Mouse (Mus musculus): ENCODE measurements around the gene Zbtb1. TPM values are rescaled to one million over a fixed set of nuclear protein-coding genes. Genes with fewer than 3 reads are reported as not detected.
A peak's percentile ranks its signal among the peaks of the same experiment; 100 is the strongest.

The Zbtb1 gene
- 7.3 and 8.2 TPM in 2 replicates for polyA plus RNA-seq (2016; fragmentation: Nextera tagmentation; extraction: Ambion mirVana)

- H3K27ac ChIP-seq: peak within 1 kb of the TSS; percentile 99
- ATAC-seq: peak; percentile 50
- peak within 1 kb of the TSS; percentile 94 for H3K4me2 ChIP-seq
- peaks cover 74% of the 10 kb centered on the region for H3K4me1 ChIP-seq
- under 1% methylated on average over 90 of the region's 99 CpGs for WGBS (ENCODE audit: insufficient replicate concordance)
- H3K9me3 ChIP-seq (replicated peaks): no peaks in the 10 kb centered on the region
- peak within 1 kb of the TSS; percentile 96 for H3K4me3 ChIP-seq
- H3K9ac ChIP-seq: peak within 1 kb of the TSS; percentile 99
- H3K27me3 ChIP-seq (replicated peaks): no peaks in the 10 kb centered on the region
- H3K36me3 ChIP-seq: 0 out of 2 replicates have a peak, but pooled peaks cover 5% of the 10 kb centered on the region
Measured at GRCm38 (mm10) chr12:76369978-76370830, at the start of gene Zbtb1. Zbtb1 (plus strand) TSS chr12:76370266.

GRCm38 (mm10) chr12:76324679-76325431, 45.2 kb upstream of the Zbtb1 start, which contains the start of gene Akap5:
Akap5 (plus strand) TSS chr12:76324891.
- no peaks in the 10 kb centered on the region for H3K9me3 ChIP-seq (replicated peaks)
- peaks cover 28% of the 10 kb centered on the region for H3K27me3 ChIP-seq (replicated peaks)
- H3K27ac ChIP-seq: no peak within 1 kb of the TSS
- H3K9ac ChIP-seq: 0 out of 2 replicates have a peak within 1 kb of the TSS, but pooled peaks have one; percentile 19
- peak within 1 kb of the TSS; percentile 82 for H3K4me2 ChIP-seq
- WGBS (ENCODE audit: insufficient replicate concordance): 3% methylated on average over 53 of the region's 53 CpGs
- ATAC-seq: peak; percentile 76
- peaks cover 37% of the 10 kb centered on the region for H3K36me3 ChIP-seq
- H3K4me3 ChIP-seq: peak within 1 kb of the TSS; percentile 45
- peaks cover 19% of the 10 kb centered on the region for H3K4me1 ChIP-seq

- peaks cover 19% of the 10 kb centered on the region for H3K36me3 ChIP-seq
- H3K27me3 ChIP-seq (replicated peaks): peaks cover 28% of the 10 kb centered on the region
- H3K27ac ChIP-seq: no peak overlapping the region
- WGBS (ENCODE audit: insufficient replicate concordance): 87% methylated on average over 23 of the region's 23 CpGs
- ATAC-seq: no peak
- H3K9me3 ChIP-seq (replicated peaks): no peaks in the 10 kb centered on the region
- H3K4me2 ChIP-seq: no peak overlapping the region
- H3K4me1 ChIP-seq: peaks cover 14% of the 10 kb centered on the region
- H3K9ac ChIP-seq: no peak overlapping the region
- no peak overlapping the region for H3K4me3 ChIP-seq
Measured at GRCm38 (mm10) chr12:76326437-76327220, 43.4 kb upstream of the Zbtb1 start.

- Histone ChIP-seq H3K4me3 (no peak overlapping the region), H3K9ac (no peak overlapping the region), H3K36me3 (peaks cover 14% of the 10 kb centered on the region), H3K4me1 (peaks cover 13% of the 10 kb centered on the region), H3K4me2 (no peak overlapping the region), H3K9me3 (replicated peaks) (no peaks in the 10 kb centered on the region), H3K27ac (peak overlapping the region; percentile 33), H3K27me3 (replicated peaks) (peaks cover 25% of the 10 kb centered on the region)
- WGBS (ENCODE audit: insufficient replicate concordance): 65% methylated on average over 6 of the region's 6 CpGs
- ATAC-seq: no peak
Measured at GRCm38 (mm10) chr12:76328567-76329354, 41.3 kb upstream of the Zbtb1 start.

GRCm38 (mm10) chr12:76333688-76334087, 36.4 kb upstream of the Zbtb1 start:
- WGBS (ENCODE audit: insufficient replicate concordance): 53% methylated on average over 5 of the region's 5 CpGs

GRCm38 (mm10) chr12:76335641-76336040, 34.4 kb upstream of the Zbtb1 start:
- no peak overlapping the region for H3K4me2 ChIP-seq
- H3K4me3 ChIP-seq: no peak overlapping the region
- H3K27me3 ChIP-seq (replicated peaks): no peaks in the 10 kb centered on the region
- no peaks in the 10 kb centered on the region for H3K9me3 ChIP-seq (replicated peaks)
- WGBS (ENCODE audit: insufficient replicate concordance): 75% methylated on average over 5 of the region's 5 CpGs
- no peak overlapping the region for H3K27ac ChIP-seq
- H3K9ac ChIP-seq: no peak overlapping the region
- ATAC-seq: no peak
- H3K36me3 ChIP-seq: no peaks in the 10 kb centered on the region
- H3K4me1 ChIP-seq: no peaks in the 10 kb centered on the region

More at GRCm38 (mm10) chr12:76333688-76334087, 36.4 kb upstream of the Zbtb1 start:
- no peak overlapping the region for H3K4me2 ChIP-seq
- peaks cover under 1% of the 10 kb centered on the region for H3K36me3 ChIP-seq
- no peak overlapping the region for H3K4me3 ChIP-seq
- H3K4me1 ChIP-seq: no peaks in the 10 kb centered on the region
- no peaks in the 10 kb centered on the region for H3K9me3 ChIP-seq (replicated peaks)
- no peak for ATAC-seq
- H3K27me3 ChIP-seq (replicated peaks): no peaks in the 10 kb centered on the region
- no peak overlapping the region for H3K9ac ChIP-seq
- H3K27ac ChIP-seq: no peak overlapping the region

GRCm38 (mm10) chr12:76336111-76336965, 33.7 kb upstream of the Zbtb1 start:
- ATAC-seq: no peak
- no peaks in the 10 kb centered on the region for H3K27me3 ChIP-seq (replicated peaks)
- no peak overlapping the region for H3K4me3 ChIP-seq
- 76% methylated on average over 17 of the region's 17 CpGs for WGBS (ENCODE audit: insufficient replicate concordance)
- H3K9me3 ChIP-seq (replicated peaks): no peaks in the 10 kb centered on the region
- H3K9ac ChIP-seq: no peak overlapping the region
- H3K4me2 ChIP-seq: no peak overlapping the region
- no peak overlapping the region for H3K27ac ChIP-seq
- H3K4me1 ChIP-seq: no peaks in the 10 kb centered on the region
- H3K36me3 ChIP-seq: no peaks in the 10 kb centered on the region

- Histone ChIP-seq H3K9ac (no peak overlapping the region), H3K27me3 (replicated peaks) (no peaks in the 10 kb centered on the region), H3K4me3 (no peak overlapping the region), H3K4me2 (no peak overlapping the region), H3K36me3 (no peaks in the 10 kb centered on the region; the same call in 1 of the 2 replicates), H3K9me3 (replicated peaks) (no peaks in the 10 kb centered on the region), H3K4me1 (no peaks in the 10 kb centered on the region), H3K27ac (no peak overlapping the region)
- ATAC-seq: no peak
- 6% methylated on average over 4 of the region's 4 CpGs for WGBS (ENCODE audit: insufficient replicate concordance)
Measured at GRCm38 (mm10) chr12:76341080-76341479, 29.0 kb upstream of the Zbtb1 start.

GRCm38 (mm10) chr12:76345759-76346455, 24.2 kb upstream of the Zbtb1 start:
- H3K9ac ChIP-seq: no peak overlapping the region
- WGBS (ENCODE audit: insufficient replicate concordance): 69% methylated on average over 5 of the region's 6 CpGs
- H3K27ac ChIP-seq: no peak overlapping the region
- no peaks in the 10 kb centered on the region for H3K27me3 ChIP-seq (replicated peaks)
- no peaks in the 10 kb centered on the region for H3K4me1 ChIP-seq
- peaks cover 31% of the 10 kb centered on the region for H3K36me3 ChIP-seq
- ATAC-seq: no peak
- no peak overlapping the region for H3K4me3 ChIP-seq
- H3K9me3 ChIP-seq (replicated peaks): no peaks in the 10 kb centered on the region
- H3K4me2 ChIP-seq: no peak overlapping the region

- ATAC-seq: no peak
- WGBS (ENCODE audit: insufficient replicate concordance): 86% methylated on average over 8 of the region's 8 CpGs
- Histone ChIP-seq H3K36me3 (peaks cover 56% of the 10 kb centered on the region), H3K4me1 (no peaks in the 10 kb centered on the region), H3K9me3 (replicated peaks) (no peaks in the 10 kb centered on the region), H3K27me3 (replicated peaks) (no peaks in the 10 kb centered on the region), H3K4me3 (no peak overlapping the region), H3K9ac (no peak overlapping the region), H3K4me2 (no peak overlapping the region), H3K27ac (no peak overlapping the region)
Measured at GRCm38 (mm10) chr12:76349680-76350220, 20.3 kb upstream of the Zbtb1 start.

Data from liver, embryonic 12.5 days (tissue).